Mouse (Mus musculus) splenic B cell, adult 2 months (primary cell): ENCODE measurements around the gene Rpa1.
"Not testable (repeated sequence)": the region's sequence is repeated elsewhere in the genome, so short reads cannot be mapped to it uniquely, and the experiment has no call there.

Source experiments
- DNase-seq: peaks from one replicate; pipeline ENCODE4 v3.0.0-alpha.2; 2011; ENCODE audit warnings: low read depth, low spot score
- H3K27me3 ChIP-seq: 2 replicates; pipeline ENCODE4 v1.6.1; 2012; ENCODE audit warnings: mild to moderate bottlenecking, low read length, moderate library complexity, mixed read lengths; ENCODE audit not compliant: control insufficient read depth, poor library complexity, insufficient read depth, severe bottlenecking
- H3K36me3 ChIP-seq: 2 replicates; pipeline ENCODE4 v1.6.1; 2012; ENCODE audit warnings: mild to moderate bottlenecking, low read length, moderate library complexity, mixed read lengths; ENCODE audit not compliant: control insufficient read depth, poor library complexity, insufficient read depth, severe bottlenecking

Rpa1 gene

GRCm38 (mm10) chr11:75300954-75301353, 47.2 kb downstream of the Rpa1 start:
- DNase-seq = no peak
- no peaks in the 10 kb centered on the region for H3K27me3 ChIP-seq
- peaks cover 12% of the 10 kb centered on the region for H3K36me3 ChIP-seq

- peaks cover 12% of the 10 kb centered on the region for H3K36me3 ChIP-seq
- no peak for DNase-seq
- no peaks in the 10 kb centered on the region for H3K27me3 ChIP-seq
Observed at GRCm38 (mm10) chr11:75299786-75300185, 48.3 kb downstream of the Rpa1 start.

- peaks cover 12% of the 10 kb centered on the region for H3K36me3 ChIP-seq
- H3K27me3 ChIP-seq = no peaks in the 10 kb centered on the region
- no peak for DNase-seq
Observed at GRCm38 (mm10) chr11:75298491-75298890, 49.6 kb downstream of the Rpa1 start.

- Histone ChIP-seq H3K36me3 (peaks cover 12% of the 10 kb centered on the region), H3K27me3 (no peaks in the 10 kb centered on the region)
- DNase-seq = no peak
Observed at GRCm38 (mm10) chr11:75297631-75298030, 50.5 kb downstream of the Rpa1 start.

DNA sequence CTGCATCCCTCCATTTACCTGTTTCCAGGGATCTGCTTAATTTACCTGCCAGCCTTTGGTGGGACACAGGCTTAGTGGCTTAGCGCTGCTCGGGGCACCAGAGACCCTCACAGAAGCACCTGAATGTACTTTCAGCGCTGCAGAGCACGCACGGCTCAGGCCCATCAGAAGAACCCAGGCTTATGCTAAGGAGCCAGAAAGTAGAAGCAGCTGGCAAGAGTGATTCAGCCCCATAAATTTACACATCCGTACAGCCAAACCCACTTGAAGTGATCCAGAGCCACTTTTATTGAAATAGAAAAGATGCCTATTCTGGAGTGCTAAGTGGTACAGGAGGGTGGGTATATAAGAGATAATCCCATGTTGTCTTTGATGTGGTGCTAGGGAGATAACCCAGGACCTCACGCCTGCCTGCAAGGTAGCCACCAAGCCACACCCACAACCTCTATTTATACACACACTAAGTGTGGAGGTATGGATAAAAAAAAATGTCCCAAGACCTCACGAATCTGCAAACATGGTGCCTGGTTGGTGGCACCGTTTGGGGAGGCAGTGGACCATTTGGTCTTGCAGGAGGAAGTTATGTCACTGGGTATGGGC, 51.6 kb downstream of the Rpa1 start:
- Histone ChIP-seq H3K27me3 (no peaks in the 10 kb centered on the region), H3K36me3 (peaks cover 5% of the 10 kb centered on the region)
- DNase-seq = no peak

GRCm38 (mm10) chr11:75295534-75295933, 52.6 kb downstream of the Rpa1 start:
- not testable (repeated sequence) for H3K36me3 ChIP-seq, H3K27me3 ChIP-seq, DNase-seq

GRCm38 (mm10) chr11:75294862-75295261, 53.3 kb downstream of the Rpa1 start:
- Histone ChIP-seq H3K27me3 (no peaks in the 10 kb centered on the region), H3K36me3 (no peaks in the 10 kb centered on the region; the same call in 1 of the 2 replicates)
- DNase-seq = no peak

- no peaks in the 10 kb centered on the region for H3K27me3 ChIP-seq
- DNase-seq = no peak
- no peaks in the 10 kb centered on the region; the same call in 1 of the 2 replicates for H3K36me3 ChIP-seq
Observed at GRCm38 (mm10) chr11:75293852-75294361, 54.2 kb downstream of the Rpa1 start.

- DNase-seq = no peak
- Histone ChIP-seq H3K27me3 (no peaks in the 10 kb centered on the region), H3K36me3 (no peaks in the 10 kb centered on the region; the same call in 1 of the 2 replicates)
Observed at GRCm38 (mm10) chr11:75292281-75292680, 55.8 kb downstream of the Rpa1 start.

DNA sequence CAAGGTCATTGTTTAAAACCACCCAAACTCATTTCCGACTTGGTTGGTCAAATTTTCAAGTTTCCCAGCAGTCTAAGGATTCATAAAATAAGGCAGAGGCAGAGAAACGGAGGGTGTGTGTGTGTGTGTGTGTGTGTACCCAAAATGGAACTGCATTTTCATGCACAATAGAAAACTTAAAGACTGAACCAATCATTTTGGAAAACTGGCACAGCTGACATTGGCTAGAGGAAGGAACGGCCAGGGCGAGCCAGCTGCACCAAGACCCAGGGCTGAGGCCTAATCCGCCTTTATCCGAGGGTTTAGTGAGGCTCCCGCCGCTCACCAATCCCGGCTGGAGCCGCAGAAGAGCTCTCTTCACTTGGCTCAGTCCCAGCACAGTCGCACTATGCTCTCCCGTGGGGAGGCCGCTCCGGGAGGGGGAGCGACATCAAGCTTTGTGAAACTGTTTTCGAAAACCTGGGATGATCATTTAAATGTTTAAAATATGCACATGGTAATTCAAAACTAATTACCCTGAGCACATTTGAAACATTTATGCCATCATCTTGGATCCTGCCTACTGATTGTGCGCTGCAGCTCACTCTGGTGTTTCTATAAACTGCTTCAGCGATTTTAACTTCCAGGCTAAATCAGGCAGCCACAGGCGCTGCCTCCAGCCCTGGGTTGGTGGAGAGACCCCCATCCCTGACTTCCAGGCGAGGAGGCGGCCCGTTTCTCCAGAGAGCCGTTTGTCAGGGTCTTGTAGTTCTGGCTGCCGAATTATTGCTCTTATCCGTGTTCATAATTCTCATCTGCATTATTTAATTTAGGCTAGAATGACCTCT, 56.5 kb downstream of the Rpa1 start:
- no peak for DNase-seq
- H3K27me3 ChIP-seq = no peaks in the 10 kb centered on the region
- no peaks in the 10 kb centered on the region; the same call in 1 of the 2 replicates for H3K36me3 ChIP-seq

GRCm38 (mm10) chr11:75290566-75291271, 57.4 kb downstream of the Rpa1 start:
- no peaks in the 10 kb centered on the region for H3K27me3 ChIP-seq
- no peaks in the 10 kb centered on the region; the same call in 1 of the 2 replicates for H3K36me3 ChIP-seq
- peak; percentile 88 for DNase-seq

DNA sequence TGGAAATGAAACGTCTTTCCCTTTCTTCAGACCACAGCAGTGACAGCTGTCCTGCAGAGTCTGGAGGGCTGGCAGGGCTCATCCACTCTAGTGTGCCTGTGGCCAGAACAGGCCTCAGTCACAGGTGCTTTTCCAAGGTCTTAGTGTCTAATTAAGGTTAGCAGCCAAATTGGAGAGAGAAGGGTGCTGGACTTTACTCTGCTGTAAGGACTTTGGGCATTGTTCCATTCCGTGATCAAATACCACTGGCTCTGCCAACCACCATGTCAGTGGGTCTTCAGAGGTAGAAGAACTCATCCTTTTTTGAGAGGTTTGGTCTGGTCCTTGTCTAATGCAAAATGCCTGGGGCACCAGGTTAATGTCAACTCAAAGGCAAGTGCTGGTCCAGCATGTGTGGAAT, 59.0 kb downstream of the Rpa1 start:
- no peak for DNase-seq
- H3K27me3 ChIP-seq = no peaks in the 10 kb centered on the region
- no peaks in the 10 kb centered on the region; the same call in 1 of the 2 replicates for H3K36me3 ChIP-seq

- DNase-seq = no peak
- Histone ChIP-seq H3K27me3 (no peaks in the 10 kb centered on the region), H3K36me3 (no peaks in the 10 kb centered on the region; the same call in 1 of the 2 replicates)
Observed at GRCm38 (mm10) chr11:75288517-75288916, 59.6 kb downstream of the Rpa1 start.

DNA sequence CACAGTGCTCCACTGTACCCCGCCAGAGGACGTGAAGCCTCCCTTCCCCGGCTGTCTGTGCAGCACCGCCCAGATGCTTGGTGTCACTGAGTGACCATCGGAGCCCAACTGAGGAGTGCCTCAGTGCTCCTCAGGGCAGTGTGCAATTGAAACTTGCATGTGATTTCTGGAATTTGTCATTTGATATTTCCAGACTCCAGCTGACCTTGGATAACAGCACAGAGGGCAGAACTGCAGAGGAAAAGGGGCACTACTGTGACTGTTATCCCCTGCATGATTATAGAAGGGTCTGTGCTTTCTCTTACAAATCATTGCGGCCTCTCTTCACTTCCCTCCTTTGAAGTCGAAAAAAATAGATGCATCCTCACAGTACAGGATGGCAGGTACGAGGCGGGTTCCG, 60.2 kb downstream of the Rpa1 start:
- DNase-seq = no peak
- H3K36me3 ChIP-seq = no peaks in the 10 kb centered on the region
- H3K27me3 ChIP-seq = no peaks in the 10 kb centered on the region

DNA sequence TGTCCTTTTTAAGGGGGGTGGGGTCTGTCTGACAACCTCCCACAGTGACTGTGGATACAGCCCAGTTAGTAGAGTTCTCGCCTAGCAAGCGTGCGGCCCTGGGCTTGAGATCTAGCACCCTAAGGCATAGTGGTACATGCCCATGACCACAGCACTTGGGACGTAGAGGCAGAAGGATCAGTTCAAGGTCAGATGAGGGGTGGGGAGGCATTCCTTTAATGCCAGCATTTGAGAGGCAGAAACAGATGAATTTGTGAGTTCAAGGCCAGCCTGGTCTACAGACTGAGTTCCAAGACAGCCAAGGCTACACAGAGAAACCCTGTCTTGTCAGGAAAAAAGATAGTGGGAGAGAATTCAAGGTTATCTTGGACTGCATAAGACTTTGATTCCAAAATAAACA, 61.3 kb downstream of the Rpa1 start:
- Histone ChIP-seq H3K36me3 (no peaks in the 10 kb centered on the region), H3K27me3 (no peaks in the 10 kb centered on the region)
- no peak for DNase-seq
